Mouse (Mus musculus): ENCODE measurements around the gene Gja8. TPM values are rescaled to one million over a fixed set of nuclear protein-coding genes. Genes with fewer than 3 reads are reported as not detected.

The Gja8 gene
- polyA plus RNA-seq (2011; ENCODE audit: insufficient read depth, insufficient read length, low read depth, missing spikeins), result not detected in 2 replicates

GRCm38 (mm10) chr3:96925920-96926319 is at the start of gene Gja8:
Gja8 (minus strand) TSS chr3:96926020.
- H3K36me3 ChIP-seq (ENCODE audit: control insufficient read depth, insufficient read depth, low read length, poor library complexity, severe bottlenecking), result no peaks in the 10 kb centered on the region
- no peak within 1 kb of the TSS for H3K4me3 ChIP-seq (ENCODE audit: low read depth, low read length)
- H3K4me1 ChIP-seq (ENCODE audit: control insufficient read depth, insufficient read depth, low read length), result no peaks in the 10 kb centered on the region
- TF ChIP-seq POLR2A (IDR thresholded peaks at IDR 0.05; ENCODE audit: insufficient read depth, low read length) (no peak), CTCF (IDR thresholded peaks at IDR 0.05; ENCODE audit: low read depth, low read length) (no peak), EP300 (IDR thresholded peaks at IDR 0.05; ENCODE audit: insufficient read depth, low read depth, low read length) (no peak)
- no peaks in the 10 kb centered on the region for H3K27me3 ChIP-seq (ENCODE audit: control insufficient read depth, insufficient read depth, low read length, poor library complexity, severe bottlenecking)
- H3K9me3 ChIP-seq (replicated peaks; ENCODE audit: control insufficient read depth, insufficient read depth, low read length, poor library complexity, severe bottlenecking), result no peaks in the 10 kb centered on the region
- H3K9ac ChIP-seq (ENCODE audit: low read depth, poor library complexity, severe bottlenecking), result no peak within 1 kb of the TSS
- H3K27ac ChIP-seq (ENCODE audit: insufficient read depth, low read length), result no peak within 1 kb of the TSS

DNA sequence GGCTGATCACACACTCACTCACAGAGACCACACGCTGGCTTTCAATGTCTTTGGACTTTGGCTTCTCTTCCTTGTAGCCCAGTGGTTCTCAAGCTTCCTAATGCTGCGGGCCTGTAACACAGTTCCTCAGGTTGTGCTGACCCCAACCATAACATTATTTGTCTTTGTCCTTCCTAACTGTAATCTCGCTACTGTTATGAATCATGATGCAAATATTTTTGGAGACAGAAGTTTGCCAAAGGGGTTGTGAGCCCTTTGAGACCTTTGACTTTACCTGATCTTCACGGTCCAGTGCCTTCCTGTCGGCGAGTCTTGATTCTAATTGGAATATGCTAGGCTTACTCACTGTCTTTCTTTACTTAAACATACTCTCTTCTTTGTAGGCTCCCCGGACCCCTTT is 48.6 kb upstream of the Gja8 start:
- no peaks in the 10 kb centered on the region for H3K36me3 ChIP-seq (ENCODE audit: control insufficient read depth, insufficient read depth, low read length, poor library complexity, severe bottlenecking)
- no peak overlapping the region for H3K4me3 ChIP-seq (ENCODE audit: low read depth, low read length)
- H3K4me1 ChIP-seq (ENCODE audit: control insufficient read depth, insufficient read depth, low read length), result no peaks in the 10 kb centered on the region
- H3K9ac ChIP-seq (ENCODE audit: low read depth, poor library complexity, severe bottlenecking), result no peak overlapping the region
- no peak overlapping the region for H3K27ac ChIP-seq (ENCODE audit: insufficient read depth, low read length)
- H3K27me3 ChIP-seq (ENCODE audit: control insufficient read depth, insufficient read depth, low read length, poor library complexity, severe bottlenecking), result no peaks in the 10 kb centered on the region
- no peaks in the 10 kb centered on the region for H3K9me3 ChIP-seq (replicated peaks; ENCODE audit: control insufficient read depth, insufficient read depth, low read length, poor library complexity, severe bottlenecking)
- TF ChIP-seq EP300 (IDR thresholded peaks at IDR 0.05; ENCODE audit: insufficient read depth, low read depth, low read length), result no peak
- no peak for TF ChIP-seq CTCF (IDR thresholded peaks at IDR 0.05; ENCODE audit: low read depth, low read length)
- TF ChIP-seq POLR2A (IDR thresholded peaks at IDR 0.05; ENCODE audit: insufficient read depth, low read length), result no peak

DNA sequence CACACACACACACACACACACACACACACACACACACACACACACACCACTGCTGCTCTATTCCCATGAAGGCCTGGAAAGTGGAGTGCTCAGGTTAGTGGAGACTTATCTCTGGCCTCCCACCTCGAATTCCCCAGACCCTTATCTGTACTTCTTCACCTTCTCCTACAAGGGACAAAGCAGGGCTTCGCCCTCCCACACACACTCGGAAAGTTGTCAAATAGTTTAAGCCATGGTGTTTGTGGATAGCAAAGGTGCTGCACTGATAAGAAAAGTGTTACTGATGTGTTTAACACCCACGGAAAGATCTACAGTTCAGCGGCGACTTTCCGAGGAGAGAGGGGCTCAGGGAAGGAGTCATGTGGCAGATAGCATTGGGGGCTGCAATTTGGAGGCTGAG is 45.2 kb upstream of the Gja8 start:
- Histone ChIP-seq H3K4me1 (ENCODE audit: control insufficient read depth, insufficient read depth, low read length) (no peaks in the 10 kb centered on the region), H3K9ac (ENCODE audit: low read depth, poor library complexity, severe bottlenecking) (no peak overlapping the region), H3K36me3 (ENCODE audit: control insufficient read depth, insufficient read depth, low read length, poor library complexity, severe bottlenecking) (no peaks in the 10 kb centered on the region), H3K4me3 (ENCODE audit: low read depth, low read length) (no peak overlapping the region), H3K9me3 (replicated peaks; ENCODE audit: control insufficient read depth, insufficient read depth, low read length, poor library complexity, severe bottlenecking) (no peaks in the 10 kb centered on the region), H3K27me3 (ENCODE audit: control insufficient read depth, insufficient read depth, low read length, poor library complexity, severe bottlenecking) (no peaks in the 10 kb centered on the region), H3K27ac (ENCODE audit: insufficient read depth, low read length) (no peak overlapping the region)
- TF ChIP-seq POLR2A (IDR thresholded peaks at IDR 0.05; ENCODE audit: insufficient read depth, low read length) (no peak), EP300 (IDR thresholded peaks at IDR 0.05; ENCODE audit: insufficient read depth, low read depth, low read length) (no peak), CTCF (IDR thresholded peaks at IDR 0.05; ENCODE audit: low read depth, low read length) (no peak)

DNA sequence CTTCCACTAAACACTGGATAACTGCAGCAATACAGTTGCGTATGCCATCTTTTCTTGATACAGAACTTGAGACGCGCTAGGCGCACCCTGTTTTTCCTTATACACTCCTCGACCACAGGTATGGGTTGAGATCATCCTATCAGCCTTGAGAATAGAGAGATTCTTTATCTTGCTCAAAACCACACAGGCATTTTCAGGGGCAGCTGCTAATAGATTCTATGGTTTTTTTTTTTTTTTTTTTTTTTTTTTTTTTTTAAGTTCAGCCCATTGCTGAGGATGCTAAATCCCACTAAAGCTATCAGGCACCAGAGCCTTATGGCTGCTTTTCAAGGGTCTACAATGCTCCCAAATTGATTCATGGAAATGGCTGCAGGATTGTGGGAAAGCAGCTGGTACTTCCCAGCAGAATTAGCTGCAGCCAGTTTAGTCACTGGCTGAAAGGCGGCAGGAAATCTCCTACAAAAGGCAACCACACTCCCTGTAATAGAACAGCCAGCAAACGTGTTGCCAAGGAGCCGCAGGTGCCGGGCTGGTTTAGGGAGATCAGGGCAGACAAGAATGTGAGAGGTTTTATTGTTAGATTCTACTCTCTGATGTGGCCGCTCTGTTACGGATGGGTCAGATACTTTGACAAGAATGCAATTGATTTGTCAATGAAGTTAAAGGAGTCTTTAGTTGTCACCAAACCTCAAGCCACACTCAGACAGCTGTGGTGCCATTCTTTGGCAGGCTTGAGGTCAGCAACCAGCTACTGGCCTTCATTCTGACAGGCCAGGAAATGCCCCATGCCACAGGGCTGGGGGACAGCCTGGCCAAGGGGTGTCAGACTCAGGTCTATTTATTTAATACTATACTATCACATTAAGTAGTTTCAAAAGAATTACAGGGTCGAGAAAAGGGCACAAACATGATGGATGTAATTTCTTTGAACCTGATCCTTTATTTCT is 37.5 kb upstream of the Gja8 start:
- Histone ChIP-seq H3K36me3 (ENCODE audit: control insufficient read depth, insufficient read depth, low read length, poor library complexity, severe bottlenecking) (no peaks in the 10 kb centered on the region), H3K9me3 (replicated peaks; ENCODE audit: control insufficient read depth, insufficient read depth, low read length, poor library complexity, severe bottlenecking) (no peaks in the 10 kb centered on the region), H3K4me1 (ENCODE audit: control insufficient read depth, insufficient read depth, low read length) (no peaks in the 10 kb centered on the region), H3K9ac (ENCODE audit: low read depth, poor library complexity, severe bottlenecking) (no peak overlapping the region), H3K27ac (ENCODE audit: insufficient read depth, low read length) (no peak overlapping the region), H3K27me3 (ENCODE audit: control insufficient read depth, insufficient read depth, low read length, poor library complexity, severe bottlenecking) (no peaks in the 10 kb centered on the region), H3K4me3 (ENCODE audit: low read depth, low read length) (no peak overlapping the region)
- TF ChIP-seq POLR2A (IDR thresholded peaks at IDR 0.05; ENCODE audit: insufficient read depth, low read length) (no peak), EP300 (IDR thresholded peaks at IDR 0.05; ENCODE audit: insufficient read depth, low read depth, low read length) (no peak), CTCF (IDR thresholded peaks at IDR 0.05; ENCODE audit: low read depth, low read length) (no peak)

DNA sequence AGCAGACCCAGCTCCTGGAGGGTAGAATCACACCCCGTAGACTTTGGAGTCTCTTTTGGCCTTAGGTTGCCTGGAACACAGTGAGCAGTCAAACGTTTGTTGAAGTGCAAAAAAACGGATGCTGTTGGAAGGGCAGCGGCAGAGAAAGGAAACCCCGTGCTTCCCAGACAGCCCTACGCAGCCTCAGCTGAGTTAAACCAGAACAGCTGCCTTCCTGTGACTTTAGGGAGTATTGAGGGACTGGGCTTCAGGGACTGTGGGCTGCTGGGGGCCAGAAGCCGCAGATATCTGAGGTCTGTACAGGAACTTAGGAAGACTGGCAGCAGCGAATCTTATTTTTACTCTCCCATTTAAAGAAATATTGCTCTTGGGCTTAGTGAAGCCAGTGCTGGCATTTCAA is 34.8 kb upstream of the Gja8 start:
- Histone ChIP-seq H3K9ac (ENCODE audit: low read depth, poor library complexity, severe bottlenecking) (no peak overlapping the region), H3K36me3 (ENCODE audit: control insufficient read depth, insufficient read depth, low read length, poor library complexity, severe bottlenecking) (no peaks in the 10 kb centered on the region), H3K4me1 (ENCODE audit: control insufficient read depth, insufficient read depth, low read length) (no peaks in the 10 kb centered on the region), H3K27me3 (ENCODE audit: control insufficient read depth, insufficient read depth, low read length, poor library complexity, severe bottlenecking) (no peaks in the 10 kb centered on the region; the same call in 1 of the 2 replicates), H3K4me3 (ENCODE audit: low read depth, low read length) (no peak overlapping the region), H3K9me3 (replicated peaks; ENCODE audit: control insufficient read depth, insufficient read depth, low read length, poor library complexity, severe bottlenecking) (no peaks in the 10 kb centered on the region), H3K27ac (ENCODE audit: insufficient read depth, low read length) (no peak overlapping the region)
- TF ChIP-seq CTCF (IDR thresholded peaks at IDR 0.05; ENCODE audit: low read depth, low read length) (no peak), EP300 (IDR thresholded peaks at IDR 0.05; ENCODE audit: insufficient read depth, low read depth, low read length) (no peak), POLR2A (IDR thresholded peaks at IDR 0.05; ENCODE audit: insufficient read depth, low read length) (no peak)
